Mouse (Mus musculus): ENCODE data around the gene Mfn1. TPM values are rescaled to one million over a fixed set of nuclear protein-coding genes. Genes with fewer than 3 reads are reported as not detected.

The Mfn1 gene
- polyA plus RNA-seq, 1 experiment from 2014 or later: 155 TPM

GRCm38 (mm10) chr3:32510375-32511190, 18.7 kb upstream of the Mfn1 start:
- ATAC-seq (peak; percentile 91), DNase-seq (ENCODE audit: low read depth, low spot score) (peak; percentile 89)
- in situ Hi-C loops (cut with MboI; ENCODE audit: low pct_unique_long_range_greater_than_20kb): no loop called here
- ChIA-PET POLR2A (interaction anchor here (1.5 to 2.2 kb wide), 2 partner anchors 9 to 19 kb away, joined by 3 to 6 read pairs; partner anchors contain the start of gene Mfn1), CTCF (interaction anchor here (1.3 to 4.1 kb wide), 6 partner anchors 11 to 179 kb away, joined by 3 to 31 read pairs (median 4); no protein-coding TSS in a partner anchor)
- TF ChIP-seq CTCF (IDR thresholded peaks at IDR 0.05): peak; percentile 95
- no peaks in the 10 kb centered on the region for H3K27me3 ChIP-seq

GRCm38 (mm10) chr3:32511191-32511550, 18.1 kb upstream of the Mfn1 start:
- TF ChIP-seq CTCF (IDR thresholded peaks at IDR 0.05): no peak
- DNase-seq (ENCODE audit: low read depth, low spot score) (no peak), ATAC-seq (no peak)
- CTCF ChIA-PET: interaction anchor here (1.3 to 4.1 kb wide), 4 partner anchors 12 to 180 kb away, joined by 3 to 31 read pairs (median 8); no protein-coding TSS in a partner anchor
- POLR2A ChIA-PET: interaction anchor here (1.5 to 2.2 kb wide), 2 partner anchors 9 to 19 kb away, joined by 3 to 6 read pairs; partner anchors contain the start of gene Mfn1
- no peaks in the 10 kb centered on the region for H3K27me3 ChIP-seq
- in situ Hi-C loops (cut with MboI; ENCODE audit: low pct_unique_long_range_greater_than_20kb): no loop called here

- H3K27me3 ChIP-seq: no peaks in the 10 kb centered on the region
- POLR2A ChIA-PET: interaction anchor here (1.2 to 1.4 kb wide), 2 partner anchors 17 to 179 kb away, joined by 4 to 5 read pairs; partner anchors contain the start of gene Mfn1
- in situ Hi-C loops (cut with MboI; ENCODE audit: low pct_unique_long_range_greater_than_20kb): no loop called here
- no peak for DNase-seq (ENCODE audit: low read depth, low spot score)
- ATAC-seq: no peak
- CTCF ChIA-PET: interaction anchor here (1.0 to 3.3 kb wide), 6 partner anchors 10 to 182 kb away, joined by 3 to 13 read pairs (median 4); no protein-coding TSS in a partner anchor
- TF ChIP-seq CTCF (IDR thresholded peaks at IDR 0.05): no peak
These were observed 16.5 kb upstream of the Mfn1 start for GRCm38 (mm10) chr3:32512686-32513284.

GRCm38 (mm10) chr3:32513528-32513927, 15.7 kb upstream of the Mfn1 start:
- ChIA-PET POLR2A (interaction anchor here (1.2 to 1.4 kb wide), 2 partner anchors 16 to 180 kb away, joined by 4 to 5 read pairs; partner anchors contain the start of gene Mfn1), CTCF (interaction anchor here (1.0 to 3.3 kb wide), 5 partner anchors 9 to 180 kb away, joined by 3 to 13 read pairs (median 5); no protein-coding TSS in a partner anchor)
- no peaks in the 10 kb centered on the region for H3K27me3 ChIP-seq
- ATAC-seq (no peak), DNase-seq (ENCODE audit: low read depth, low spot score) (no peak)
- no peak for TF ChIP-seq CTCF (IDR thresholded peaks at IDR 0.05)
- in situ Hi-C loops (cut with MboI; ENCODE audit: low pct_unique_long_range_greater_than_20kb): no loop called here

- no peaks in the 10 kb centered on the region for H3K27me3 ChIP-seq
- DNase-seq (ENCODE audit: low read depth, low spot score) (no peak), ATAC-seq (no peak)
- ChIA-PET POLR2A (no interaction called here), CTCF (no interaction called here)
- in situ Hi-C loops (cut with MboI; ENCODE audit: low pct_unique_long_range_greater_than_20kb): no loop called here
- no peak for TF ChIP-seq CTCF (IDR thresholded peaks at IDR 0.05)
These were observed 2.1 kb upstream of the Mfn1 start for GRCm38 (mm10) chr3:32527181-32527580.

- ChIA-PET CTCF (interaction anchor here (0.9 to 1.7 kb wide), 4 partner anchors 9 to 197 kb away, joined by 3 to 9 read pairs (median 4); no protein-coding TSS in a partner anchor), POLR2A (interaction anchor here (0.7 to 1.9 kb wide), 7 partner anchors 11 to 70 kb away, joined by 4 to 6 read pairs (median 5); partner anchors contain the start of gene Zfp639)
- no peak for TF ChIP-seq CTCF (IDR thresholded peaks at IDR 0.05)
- ATAC-seq: no peak
- DNase-seq (ENCODE audit: low read depth, low spot score): no peak
- in situ Hi-C loops (cut with MboI; ENCODE audit: low pct_unique_long_range_greater_than_20kb): no loop called here
- no peaks in the 10 kb centered on the region for H3K27me3 ChIP-seq
These were observed 776 bp downstream of the Mfn1 start for GRCm38 (mm10) chr3:32530041-32530440.

GRCm38 (mm10) chr3:32535692-32536091, 6.4 kb downstream of the Mfn1 start:
- TF ChIP-seq CTCF (IDR thresholded peaks at IDR 0.05): no peak
- DNase-seq (ENCODE audit: low read depth, low spot score): no peak
- ChIA-PET POLR2A (no interaction called here), CTCF (interaction anchor here (4.5 to 4.9 kb wide), 2 partner anchors 11 to 20 kb away, joined by 15 to 21 read pairs; no protein-coding TSS in a partner anchor)
- in situ Hi-C loops (cut with MboI; ENCODE audit: low pct_unique_long_range_greater_than_20kb): no loop called here
- no peak for ATAC-seq
- no peaks in the 10 kb centered on the region for H3K27me3 ChIP-seq

GRCm38 (mm10) chr3:32537556-32537955, 8.3 kb downstream of the Mfn1 start:
- CTCF ChIA-PET: interaction anchor here (0.8 to 4.9 kb wide), 4 partner anchors 9 to 204 kb away, joined by 3 to 21 read pairs (median 10); no protein-coding TSS in a partner anchor
- DNase-seq (ENCODE audit: low read depth, low spot score) (no peak), ATAC-seq (no peak)
- in situ Hi-C loops (cut with MboI; ENCODE audit: low pct_unique_long_range_greater_than_20kb): no loop called here
- TF ChIP-seq CTCF (IDR thresholded peaks at IDR 0.05): no peak
- no peaks in the 10 kb centered on the region for H3K27me3 ChIP-seq
- POLR2A ChIA-PET: no interaction called here

- in situ Hi-C loops (cut with MboI; ENCODE audit: low pct_unique_long_range_greater_than_20kb): no loop called here
- ChIA-PET CTCF (interaction anchor here (0.8 to 4.9 kb wide), 4 partner anchors 9 to 205 kb away, joined by 3 to 21 read pairs (median 10); no protein-coding TSS in a partner anchor), POLR2A (no interaction called here)
- TF ChIP-seq CTCF (IDR thresholded peaks at IDR 0.05): no peak
- DNase-seq (ENCODE audit: low read depth, low spot score): no peak
- no peak for ATAC-seq
- no peaks in the 10 kb centered on the region for H3K27me3 ChIP-seq
These were observed 8.8 kb downstream of the Mfn1 start for GRCm38 (mm10) chr3:32538091-32538490.

GRCm38 (mm10) chr3:32553061-32553460, 23.8 kb downstream of the Mfn1 start:
- CTCF ChIA-PET: interaction anchor here (1.3 to 5.8 kb wide), 8 partner anchors 8 to 48 kb away, joined by 3 to 23 read pairs (median 6); no protein-coding TSS in a partner anchor
- TF ChIP-seq CTCF (IDR thresholded peaks at IDR 0.05): peak; percentile 61
- DNase-seq (ENCODE audit: low read depth, low spot score) (no peak), ATAC-seq (no peak)
- in situ Hi-C loops (cut with MboI; ENCODE audit: low pct_unique_long_range_greater_than_20kb): loop anchor here (25.0 kb wide), 1 partner anchor 1259 kb away; no protein-coding TSS in a partner anchor
- POLR2A ChIA-PET: no interaction called here
- H3K27me3 ChIP-seq: no peaks in the 10 kb centered on the region

Data from Patski (cell line).